Mouse (Mus musculus) thymus, postnatal 0 days (tissue): Measurements from ENCODE around the gene Neurod1. TPM values are rescaled to one million over a fixed set of nuclear protein-coding genes. Genes with fewer than 3 reads are reported as not detected.

Experiments
- DNase-seq: peaks from one replicate; pipeline ENCODE4 v3.0.0-alpha.2; 2015; ENCODE audit warnings: low spot score
- polyA plus RNA-seq: library from polyadenylated mRNA; unstranded; fragments of >200 nt; fragmentation: Nextera tagmentation; extraction: Ambion mirVana; gene quantifications from 2 replicates; pipeline ENCODE4 v1.2.1, GENCODE M21; 2015

Neurod1 gene
- not detected in 2 replicates for polyA plus RNA-seq

DNA sequence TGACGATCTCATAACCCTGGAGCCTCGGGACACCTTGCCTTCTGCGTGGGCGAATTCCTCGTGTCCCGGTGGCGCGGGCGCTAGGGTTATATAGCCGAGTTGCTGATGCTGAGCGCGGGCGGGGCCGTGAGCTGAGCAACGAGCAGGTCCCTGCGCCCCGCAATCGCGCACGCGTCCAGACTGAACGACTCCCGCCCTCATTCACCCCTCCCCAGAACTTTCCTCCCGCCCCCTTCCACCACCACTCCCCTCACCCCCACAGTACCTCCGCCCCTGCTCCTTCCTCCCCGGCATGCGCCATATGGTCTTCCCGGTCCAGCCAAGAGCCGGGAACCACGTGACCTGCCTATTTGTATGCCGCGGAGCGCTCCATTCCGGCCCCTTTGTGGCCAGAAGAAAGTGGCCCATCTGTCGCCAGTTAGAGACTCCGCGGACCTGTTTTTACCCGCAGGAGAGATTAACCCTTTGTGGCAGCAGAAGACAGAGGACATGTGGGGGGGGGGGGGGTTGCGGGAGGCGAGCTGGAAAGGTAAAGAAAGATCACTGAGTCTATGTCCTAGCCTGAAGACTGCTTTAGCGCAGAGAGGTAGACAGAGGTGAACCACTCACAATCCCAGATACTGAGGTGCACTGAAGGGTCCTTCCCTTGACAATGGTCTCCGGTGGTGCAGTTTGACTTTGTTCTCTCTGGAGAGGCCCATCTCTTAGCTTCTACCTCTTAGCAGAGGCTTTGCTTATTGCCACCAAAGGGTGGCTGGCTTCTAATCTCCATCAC, at the start of gene Neurod1, which contains the start of gene Cerkl:
Gene Neurod1 (minus strand): TSS at position 177 of the 775 bp plus-strand sequence.
Gene Cerkl (minus strand): TSS at position 211 of the 775 bp plus-strand sequence.
- DNase-seq: no peak

DNA sequence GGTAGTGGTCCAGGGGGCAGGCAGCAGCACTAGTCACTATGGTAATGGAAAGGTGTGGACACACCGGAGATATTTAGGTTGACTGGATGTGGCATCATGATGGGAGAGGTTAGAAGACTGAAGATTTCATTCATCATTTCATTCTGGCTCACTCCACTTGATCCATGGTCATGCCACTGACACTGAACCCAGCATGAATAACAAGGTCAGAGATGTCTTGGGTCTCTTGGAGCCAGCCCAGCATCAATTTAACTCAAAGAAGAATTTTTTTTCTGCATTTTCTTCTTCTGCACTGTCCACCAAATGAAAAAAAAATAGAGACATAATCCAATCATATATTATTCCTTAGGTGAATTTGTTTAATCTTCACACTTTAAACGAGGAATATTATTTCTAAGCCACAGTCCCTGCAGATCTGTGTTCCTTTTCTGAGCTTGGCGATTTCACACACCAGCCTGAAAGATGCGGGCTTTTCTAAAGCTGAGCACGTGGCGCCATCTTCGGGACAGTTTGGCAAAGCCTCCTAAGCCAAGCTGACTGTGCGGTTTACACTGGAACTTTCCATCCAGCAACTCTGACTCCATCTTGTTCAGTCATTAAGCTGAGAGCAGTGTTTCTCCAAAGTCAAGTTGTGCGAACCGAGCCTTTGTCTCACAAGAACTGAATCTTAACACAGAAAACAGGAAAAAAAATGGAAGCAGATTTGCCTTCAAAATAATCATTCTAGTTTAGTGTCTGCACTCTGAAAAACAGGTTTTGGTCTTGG, 42.6 kb upstream of the Neurod1 start:
- DNase-seq: peak; percentile 62

GRCm38 (mm10) chr2:79485127-79485526, 28.6 kb upstream of the Neurod1 start:
- DNase-seq: no peak

DNA sequence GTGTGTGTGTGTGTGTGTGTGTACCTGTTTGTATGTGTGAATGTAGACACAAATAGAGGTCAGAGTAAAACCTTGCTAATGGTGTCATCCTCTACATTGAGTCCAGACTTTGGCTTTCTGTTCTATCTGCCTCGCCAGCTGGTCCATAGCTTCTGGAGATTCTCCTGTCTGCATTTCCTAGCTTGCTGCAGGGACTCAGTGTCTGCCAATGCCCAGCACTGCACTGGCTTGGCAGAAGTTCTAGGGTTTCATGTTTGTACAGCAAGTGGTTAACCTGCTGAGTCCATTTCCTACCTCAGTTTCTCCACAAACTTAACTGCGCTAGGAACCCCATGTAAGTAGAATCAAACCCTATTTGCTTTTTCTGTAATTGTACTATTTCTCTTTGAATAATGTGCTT, 26.0 kb upstream of the Neurod1 start:
- DNase-seq: no peak

GRCm38 (mm10) chr2:79462411-79462810, 5.9 kb upstream of the Neurod1 start:
- DNase-seq: no peak

- DNase-seq: no peak
Observed at GRCm38 (mm10) chr2:79461861-79462260, 5.3 kb upstream of the Neurod1 start.

GRCm38 (mm10) chr2:79460586-79460985, 4.0 kb upstream of the Neurod1 start:
- no peak for DNase-seq

DNA sequence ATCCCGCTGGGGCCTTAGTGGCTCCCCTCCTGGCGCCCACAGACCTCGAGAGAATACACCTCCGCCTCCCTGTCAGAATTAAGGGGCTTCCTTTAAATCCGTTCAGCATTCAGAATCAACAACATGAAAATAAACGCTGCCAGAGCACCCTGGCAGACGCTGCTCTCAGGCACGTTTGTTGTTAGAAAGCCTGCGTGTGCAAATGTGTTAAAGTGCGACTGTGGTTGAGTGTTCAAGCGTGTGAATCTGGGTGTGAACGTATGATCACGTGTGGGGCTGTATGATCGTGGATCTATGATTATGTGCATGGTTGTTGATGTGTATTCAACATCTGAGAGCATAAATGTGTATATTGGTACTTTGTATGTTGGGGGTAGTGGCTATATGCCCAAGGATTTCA, 3.6 kb upstream of the Neurod1 start:
- DNase-seq: no peak

DNA sequence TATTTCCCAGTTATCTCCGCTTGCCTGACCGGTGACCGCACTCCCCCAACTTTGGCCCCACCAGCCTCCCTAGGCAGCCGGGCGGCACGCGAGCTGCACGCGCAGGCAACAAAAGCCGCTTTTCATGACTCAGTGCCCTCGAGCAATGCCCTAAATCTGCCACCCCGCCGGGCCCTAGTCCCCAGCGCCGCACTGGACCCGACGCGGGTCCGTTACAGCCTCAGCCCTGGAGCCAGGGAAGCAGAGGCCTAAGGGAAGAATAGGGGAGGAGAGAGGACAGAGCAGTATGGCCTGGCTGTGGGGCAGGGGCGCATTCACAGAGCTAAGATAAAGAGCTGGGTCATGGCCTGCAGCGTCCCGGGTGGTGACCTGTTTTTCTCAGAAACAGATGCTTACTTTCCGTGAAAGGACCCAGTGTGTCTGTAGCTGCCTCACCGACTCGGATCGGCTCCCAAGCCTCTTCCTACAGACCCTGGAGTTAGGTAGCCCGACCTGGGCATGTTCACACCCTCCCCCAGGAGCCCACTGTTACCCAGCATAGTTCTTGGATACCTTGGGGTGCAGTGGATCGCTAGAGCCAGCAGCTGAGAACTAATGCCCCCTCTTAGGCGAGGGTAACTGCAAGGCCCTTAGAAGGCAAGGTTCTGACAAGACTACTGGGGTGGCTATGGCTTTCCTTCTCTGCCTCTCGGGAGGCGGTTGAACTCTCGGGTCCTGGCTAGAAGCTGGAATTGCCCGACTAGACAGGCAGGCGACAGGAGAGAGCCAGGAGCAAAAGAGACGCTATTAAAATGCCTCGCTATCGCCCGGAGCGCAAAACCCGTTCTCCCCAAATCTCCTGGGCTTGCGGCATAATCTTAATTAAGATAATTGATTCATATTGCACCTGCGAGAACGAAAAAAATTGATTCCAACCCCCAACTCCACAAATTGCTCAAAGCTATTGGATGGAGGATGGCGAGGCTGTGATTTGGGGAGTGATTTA, 2.8 kb upstream of the Neurod1 start:
- no peak for DNase-seq

- no peak for DNase-seq
Observed at GRCm38 (mm10) chr2:79457932-79458331, 1.4 kb upstream of the Neurod1 start.

DNA sequence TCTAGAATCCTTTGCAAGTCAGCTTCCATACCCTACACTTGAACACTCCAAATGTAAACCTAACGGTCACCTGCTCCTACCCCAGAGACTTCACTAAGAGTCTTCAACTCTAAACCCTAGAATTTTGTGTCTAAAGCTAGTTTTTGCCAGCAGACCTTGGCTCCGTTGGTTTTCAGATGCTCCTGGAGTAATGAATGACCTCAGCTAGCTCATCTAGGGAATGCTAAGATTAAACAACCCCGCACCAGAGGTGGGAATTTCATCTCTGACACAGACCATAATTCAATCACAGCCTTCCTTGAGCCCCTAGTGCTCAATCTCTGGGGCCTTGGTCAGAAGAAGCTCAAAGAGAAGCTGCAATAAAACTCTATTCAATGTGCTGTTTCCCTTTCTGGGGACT, 883 bp upstream of the Neurod1 start:
- DNase-seq: no peak

DNA sequence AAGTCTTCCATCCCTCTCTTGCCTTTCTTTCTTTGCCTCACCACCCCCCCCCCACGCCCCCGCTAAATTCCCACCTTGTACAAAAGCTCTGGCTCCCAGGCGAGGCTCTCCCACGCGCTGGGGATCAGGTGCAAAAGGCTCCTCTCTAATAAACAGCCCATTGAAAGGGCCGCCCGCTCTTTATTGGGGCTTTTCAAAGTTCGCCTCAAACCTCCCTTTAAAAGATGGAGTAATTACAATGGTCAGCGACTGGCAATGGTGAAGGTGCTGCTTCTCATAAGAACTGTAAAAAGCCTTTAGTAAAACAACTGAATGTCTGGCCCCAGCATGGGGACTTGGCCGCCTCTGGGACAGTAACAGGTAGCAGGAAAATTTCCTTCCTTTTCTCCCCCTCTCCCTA, 905 bp downstream of the Neurod1 start:
- DNase-seq: no peak

GRCm38 (mm10) chr2:79454786-79455446, 1.6 kb downstream of the Neurod1 start:
- no peak for DNase-seq

- peak; percentile 34 for DNase-seq
Observed at GRCm38 (mm10) chr2:79453901-79454781, 2.4 kb downstream of the Neurod1 start.

DNA sequence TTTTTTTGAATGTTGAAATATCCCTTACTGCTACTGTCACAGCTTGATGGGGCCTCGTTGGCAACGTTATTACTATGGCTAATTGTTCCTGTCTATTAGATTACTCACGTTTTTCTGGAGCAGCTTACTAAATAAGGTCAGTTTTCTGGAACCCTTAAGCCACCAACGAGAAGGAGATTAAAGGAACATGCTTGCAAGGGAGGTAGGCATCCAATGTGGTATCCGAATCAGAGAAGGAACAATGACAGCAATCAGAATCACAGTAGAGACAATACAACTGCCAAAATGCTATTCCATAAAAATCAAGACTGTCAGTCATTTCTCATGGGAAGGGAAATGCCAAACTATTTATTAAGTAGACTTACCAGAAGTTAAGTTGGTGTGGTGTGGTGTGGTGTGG, 5.1 kb downstream of the Neurod1 start:
- DNase-seq: no peak

DNA sequence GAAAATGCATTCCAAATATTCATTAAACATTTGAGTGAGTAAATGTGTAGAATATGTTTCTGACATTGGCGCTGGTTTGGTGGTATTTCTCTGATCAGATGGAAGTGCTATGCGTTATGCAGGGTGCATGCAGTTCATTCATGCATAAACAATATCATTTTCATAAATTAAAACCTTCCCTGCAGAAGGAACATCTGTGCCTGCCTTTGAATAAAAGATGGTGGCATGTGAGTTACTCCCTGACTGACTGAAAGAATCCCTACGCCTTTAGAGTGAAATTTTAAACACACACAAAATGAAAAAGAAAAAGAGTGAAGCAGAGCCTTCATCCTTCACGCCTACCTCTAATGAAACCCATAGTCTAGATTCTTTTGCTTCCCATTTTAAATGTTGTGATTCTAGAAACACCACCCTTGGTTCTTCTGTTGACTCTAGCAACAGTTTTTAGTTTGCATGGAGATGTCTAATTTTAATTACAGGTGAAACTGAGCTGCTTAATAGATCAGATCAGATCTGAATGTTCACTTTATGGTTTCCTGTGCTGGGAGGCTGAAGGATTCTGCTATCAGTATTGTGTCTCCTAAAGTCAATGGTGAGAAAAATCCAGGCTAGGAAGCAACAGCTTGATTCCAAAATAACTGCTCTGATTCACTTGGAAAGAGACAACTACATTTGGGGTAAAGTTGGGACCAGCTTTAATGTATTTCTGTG, 5.7 kb downstream of the Neurod1 start:
- DNase-seq: no peak

DNA sequence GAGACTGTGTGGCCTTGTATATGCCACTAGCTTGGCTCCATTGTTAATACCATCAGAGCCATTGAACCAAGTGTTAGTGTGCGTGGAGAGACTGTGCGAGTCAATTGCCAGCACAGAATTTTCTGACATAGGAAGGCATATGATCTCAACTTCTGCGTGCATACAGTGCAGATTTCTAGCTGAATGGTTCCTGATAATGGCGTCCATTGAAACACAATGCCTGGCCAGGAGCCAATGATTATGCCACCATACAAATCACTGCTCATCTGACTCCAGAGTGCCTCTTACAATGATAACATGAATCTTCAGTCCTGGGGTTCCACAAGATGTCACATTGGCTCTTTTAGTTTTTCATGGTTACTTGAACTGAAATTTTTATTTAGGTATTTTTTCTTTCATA, 7.2 kb downstream of the Neurod1 start:
- DNase-seq: no peak

- no peak for DNase-seq
Observed at GRCm38 (mm10) chr2:79447198-79447597, 9.4 kb downstream of the Neurod1 start.
